Mouse (Mus musculus) CH12.LX (cell line): ENCODE data around the gene Nfat5. TPM values are rescaled to one million over a fixed set of nuclear protein-coding genes. Genes with fewer than 3 reads are reported as not detected.

Experiments used
- DNase-seq: peaks from one replicate; pipeline ENCODE4 v3.0.0-alpha.2; 2013; ENCODE audit errors: extremely low read depth
- H3K27ac ChIP-seq: 2 replicates; pipeline ENCODE4 v1.5.1; 2012; ENCODE audit warnings: low read depth, mild to moderate bottlenecking, control low read depth, moderate library complexity; ENCODE audit not compliant: insufficient read depth
- H3K27me3 ChIP-seq: replicated peaks from 2 replicates; pipeline ENCODE3; 2012; ENCODE audit warnings: inconsistent platforms
- H3K36me3 ChIP-seq, 2 experiments: replicated peaks in 1 of 2; 2 replicates each; pipeline versions ENCODE3 to v1.6.1; 2012; ENCODE audit warnings: inconsistent platforms in 1 of 2, low read length in 1 of 2, mild to moderate bottlenecking in 1 of 2, mixed read lengths in 1 of 2, moderate library complexity in 1 of 2; ENCODE audit not compliant: control insufficient read depth in 1 of 2, insufficient read depth in 1 of 2
- H3K4me1 ChIP-seq, 2 experiments: 2 replicates each; pipeline ENCODE4 v1.6.1; 2012; ENCODE audit warnings: inconsistent platforms in 1 of 2, moderate library complexity in 1 of 2; ENCODE audit not compliant: insufficient read depth in 2 of 2, control insufficient read depth in 1 of 2
- H3K4me2 ChIP-seq: 2 replicates; pipeline ENCODE4 v1.6.1; 2012; ENCODE audit warnings: low read depth, mild to moderate bottlenecking, control low read depth; ENCODE audit not compliant: poor library complexity, insufficient read depth, severe bottlenecking
- H3K4me3 ChIP-seq, 3 experiments: fragments of 150-350 bp in 1 of 3; sonication (generic) in 1 of 3; replicated peaks in 1 of 3; 2 replicates each; pipeline versions ENCODE3 to v1.5.1; 2011 to 2012; ENCODE audit warnings: low read depth in 2 of 3, low read length in 2 of 3, mild to moderate bottlenecking in 2 of 3, moderate library complexity in 2 of 3, control low read depth in 1 of 3, improper control_type of control experiment in 1 of 3, inconsistent platforms in 1 of 3, mixed read lengths in 1 of 3; ENCODE audit not compliant: poor library complexity in 1 of 3
- H3K79me2 ChIP-seq: replicated peaks from 2 replicates; pipeline ENCODE4 v1.6.1; 2012; ENCODE audit warnings: mild to moderate bottlenecking, moderate library complexity; ENCODE audit not compliant: control insufficient read depth, poor library complexity, insufficient read depth, severe bottlenecking; ENCODE audit errors: extremely low read depth
- H3K9ac ChIP-seq: 2 replicates; pipeline ENCODE4 v1.6.1; 2012; ENCODE audit warnings: low read depth, mild to moderate bottlenecking, control low read depth, moderate library complexity; ENCODE audit not compliant: insufficient read depth
- H3K9me3 ChIP-seq: replicated peaks from 2 replicates; pipeline ENCODE3; 2012; ENCODE audit warnings: low read length, inconsistent platforms, mixed read lengths
- CTCF ChIP-seq, 2 experiments: IDR thresholded peaks in 1 of 2; conservative IDR thresholded peaks in 1 of 2; 2 replicates each; pipeline ENCODE4 v1.5.1; 2011 to 2012; ENCODE audit warnings: low read depth in 2 of 2, low read length in 2 of 2, improper control_type of control experiment in 1 of 2, inconsistent platforms in 1 of 2, mild to moderate bottlenecking in 1 of 2, moderate library complexity in 1 of 2
- E2F4 ChIP-seq: IDR thresholded peaks from 2 replicates; pipeline ENCODE4 v1.6.1; 2011; ENCODE audit warnings: low read depth, low read length, improper control_type of control experiment; ENCODE audit not compliant: insufficient replicate concordance
- ELF1 ChIP-seq: IDR thresholded peaks from 2 replicates; pipeline ENCODE4 v1.6.1; 2014; ENCODE audit warnings: low read depth, mild to moderate bottlenecking, inconsistent platforms, low read length, improper control_type of control experiment
- HCFC1 ChIP-seq: IDR thresholded peaks from 2 replicates; pipeline ENCODE4 v1.6.1; 2012; ENCODE audit warnings: low read depth, mild to moderate bottlenecking, inconsistent platforms, low read length, improper control_type of control experiment
- IRF4 ChIP-seq: IDR thresholded peaks from 2 replicates; pipeline ENCODE4 v1.6.1; 2014; ENCODE audit warnings: low read depth, mild to moderate bottlenecking, inconsistent platforms, low read length, improper control_type of control experiment
- JUND ChIP-seq: conservative IDR thresholded peaks from 2 replicates; pipeline ENCODE4 v1.6.1; 2011; ENCODE audit warnings: low read depth, low read length, improper control_type of control experiment
- KAT2A ChIP-seq: IDR thresholded peaks from 2 replicates; pipeline ENCODE4 v1.6.1; 2012; ENCODE audit warnings: low read length, improper control_type of control experiment, inconsistent platforms; ENCODE audit not compliant: insufficient replicate concordance
- MAX ChIP-seq: IDR thresholded peaks from 2 replicates; pipeline ENCODE4 v1.6.1; 2011; ENCODE audit warnings: low read length, improper control_type of control experiment
- MAZ ChIP-seq: IDR thresholded peaks from 2 replicates; pipeline ENCODE4 v1.6.1; 2012; ENCODE audit warnings: low read depth, mild to moderate bottlenecking, inconsistent platforms, low read length, improper control_type of control experiment, moderate library complexity
- MXI1 ChIP-seq: IDR thresholded peaks from 2 replicates; pipeline ENCODE4 v1.6.1; 2011; ENCODE audit warnings: mild to moderate bottlenecking, low read depth, low read length, improper control_type of control experiment
- MYC ChIP-seq: IDR thresholded peaks from 2 replicates; pipeline ENCODE4 v1.6.1; 2011; ENCODE audit warnings: low read depth, mild to moderate bottlenecking, improper control_type of control experiment, low read length
- NELFE ChIP-seq: IDR thresholded peaks from 2 replicates; pipeline ENCODE4 v1.6.1; 2011; ENCODE audit warnings: low read depth, low read length, improper control_type of control experiment
- NRF1 ChIP-seq: IDR thresholded peaks from 2 replicates; pipeline ENCODE4 v1.6.1; 2014; ENCODE audit warnings: low read depth, mild to moderate bottlenecking, inconsistent platforms, low read length, improper control_type of control experiment, moderate library complexity
- RAD21 ChIP-seq: IDR thresholded peaks from 2 replicates; pipeline ENCODE4 v1.6.1; 2011; ENCODE audit warnings: low read depth, mild to moderate bottlenecking, low read length, improper control_type of control experiment, moderate library complexity
- SIN3A ChIP-seq: IDR thresholded peaks from 2 replicates; pipeline ENCODE4 v1.6.1; 2012; ENCODE audit warnings: low read length, improper control_type of control experiment, inconsistent platforms
- SMC3 ChIP-seq: IDR thresholded peaks from 2 replicates; pipeline ENCODE4 v1.6.1; 2011; ENCODE audit warnings: low read depth, low read length, improper control_type of control experiment
- TBP ChIP-seq: conservative IDR thresholded peaks from 2 replicates; pipeline ENCODE4 v1.6.1; 2011; ENCODE audit warnings: low read depth, low read length, improper control_type of control experiment
- TCF12 ChIP-seq: IDR thresholded peaks from 2 replicates; pipeline ENCODE4 v1.6.1; 2014; ENCODE audit warnings: low read depth, mild to moderate bottlenecking, inconsistent platforms, low read length, improper control_type of control experiment
- dilution Hi-C: fragments of 300-500 bp; cut with MboI; formaldehyde crosslinking; loops from 2 replicates; pipeline ENCODE4 v1.14.3; 2020; ENCODE audit warnings: low sequenced_read_pairs; ENCODE audit not compliant: extremely low pct_unique_long_range_greater_than_20kb, extremely low pct_ligation_motif_present
- in situ Hi-C: fragments of 300-500 bp; cut with MboI; formaldehyde crosslinking; loops from 3 replicates; pipeline ENCODE4 v1.14.3; 2019; ENCODE audit warnings: low sequenced_read_pairs, low pct_ligation_motif_present, low pct_unique_long_range_greater_than_20kb, mixed read lengths
- polyA plus RNA-seq: library from polyadenylated mRNA; unstranded; fragments of >175 nt; gene quantifications from 2 replicates; pipeline ENCODE4 v1.2.1, GENCODE M21; 2012; ENCODE audit warnings: low read depth; ENCODE audit not compliant: insufficient read length
- total RNA-seq, 2 experiments: library from RNA; depleted of rRNA; stranded (reverse); fragments of 300-350 nt in 1 of 2; fragments of >200 nt in 1 of 2; gene quantifications; 2 replicates each; pipeline ENCODE4 v1.2.3; 2012 to 2014

Nfat5 gene
- total and polyA plus RNA-seq, 3 experiments: 13.2 to 36.2 (median 18.6) TPM

DNA sequence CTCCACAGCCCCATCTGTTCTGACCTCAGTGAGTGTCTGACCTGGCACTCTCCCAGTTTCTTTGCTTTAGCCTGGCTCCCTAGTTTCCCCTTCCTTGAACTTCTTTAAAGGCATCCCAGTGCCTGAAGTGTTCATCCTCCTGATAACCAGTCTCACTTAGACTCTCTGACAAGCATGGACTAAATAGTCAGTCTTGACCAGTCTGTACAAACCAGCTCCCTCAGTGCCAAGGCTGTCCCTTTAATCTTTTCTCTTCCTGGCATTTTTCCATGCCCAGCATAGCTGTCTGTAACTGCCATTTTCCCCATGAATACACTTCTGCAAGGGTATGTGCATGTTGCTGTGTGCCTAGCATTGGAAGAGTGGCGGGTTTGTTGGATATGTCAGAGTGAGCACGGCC is 91.8 kb downstream of the Nfat5 start:
- H3K4me1 ChIP-seq: peaks cover 3 to 4% of the 10 kb centered on the region in 2 experiments; a peak in 1 of 4 replicates
- H3K79me2 ChIP-seq: no peaks in the 10 kb centered on the region
- no peak overlapping the region for H3K27ac ChIP-seq
- H3K36me3 ChIP-seq: peaks cover 2 to 10% of the 10 kb centered on the region in 2 experiments
- in situ Hi-C loops (loop anchor here (5.0 kb wide), 1 partner anchor 192 kb away; no protein-coding TSS in a partner anchor), dilution Hi-C loops (no loop called here)
- H3K9me3 ChIP-seq: no peaks in the 10 kb centered on the region
- H3K27me3 ChIP-seq: no peaks in the 10 kb centered on the region
- no peak overlapping the region for H3K9ac ChIP-seq
- H3K4me3 ChIP-seq: no peak overlapping the region
- no peak overlapping the region for H3K4me2 ChIP-seq
- TF ChIP-seq JUND: no peak
- TF ChIP-seq TCF12: no peak
- no peak for TF ChIP-seq SMC3
- TF ChIP-seq NRF1: no peak
- TF ChIP-seq HCFC1: no peak
- no peak for TF ChIP-seq MAZ
- TF ChIP-seq MAX: no peak
- no peak for TF ChIP-seq IRF4
- TF ChIP-seq MXI1: no peak
- TF ChIP-seq MYC: no peak
- no peak for TF ChIP-seq CTCF (conservative IDR thresholded peaks at IDR 0.05 in 1 of 2, IDR thresholded peaks at IDR 0.05 in 1 of 2; ENCODE audit: low read depth in 2 of 2, low read length in 2 of 2)
- no peak for TF ChIP-seq ELF1
- no peak for TF ChIP-seq SIN3A
- TF ChIP-seq, all 38 proteins: peak for 0
- DNase-seq: no peak

DNA sequence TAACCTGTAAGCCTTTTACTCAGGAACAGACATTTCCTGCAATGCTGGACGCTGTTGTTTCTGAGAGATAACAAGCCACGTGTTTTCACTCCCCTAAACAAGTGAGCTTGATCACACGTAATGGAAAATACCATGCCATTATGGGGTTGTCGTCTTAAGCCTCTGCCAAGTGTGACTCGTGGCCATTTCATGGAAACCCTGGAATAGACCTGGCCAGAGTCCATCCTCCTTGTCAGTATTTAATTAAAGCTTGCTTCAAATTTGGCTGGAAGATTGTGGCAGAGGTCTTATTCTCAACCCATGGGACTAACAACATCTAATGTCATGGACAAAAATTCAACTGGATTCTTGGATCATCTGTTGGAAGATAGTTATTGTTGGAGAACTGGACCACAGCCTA is 92.9 kb downstream of the Nfat5 start:
- in situ Hi-C loops (loop anchor here (5.0 kb wide), 1 partner anchor 191 kb away; no protein-coding TSS in a partner anchor), dilution Hi-C loops (no loop called here)

GRCm38 (mm10) chr8:107386642-107387041 is 93.4 kb downstream of the Nfat5 start:
- H3K4me3 ChIP-seq: no peak overlapping the region
- H3K36me3 ChIP-seq: peaks cover 0 to 7% of the 10 kb centered on the region in 2 experiments
- H3K9ac ChIP-seq: no peak overlapping the region
- peaks cover 3 to 4% of the 10 kb centered on the region in 2 experiments; a peak in 1 of 4 replicates for H3K4me1 ChIP-seq
- H3K79me2 ChIP-seq: no peaks in the 10 kb centered on the region
- no peaks in the 10 kb centered on the region for H3K27me3 ChIP-seq
- in situ Hi-C loops: loop anchor here (5.0 kb wide), 1 partner anchor 191 kb away; no protein-coding TSS in a partner anchor
- TF ChIP-seq TBP: no peak
- TF ChIP-seq KAT2A: no peak
- TF ChIP-seq CTCF (conservative IDR thresholded peaks at IDR 0.05 in 1 of 2, IDR thresholded peaks at IDR 0.05 in 1 of 2; ENCODE audit: low read depth in 2 of 2, low read length in 2 of 2): peak; percentile 66 to 84
- 0 out of 2 replicates have a peak, but pooled peaks have one; percentile 10 for TF ChIP-seq JUND
- TF ChIP-seq RAD21: peak; percentile 74
- peak; percentile 72 for TF ChIP-seq SMC3
- no peaks in the 10 kb centered on the region for H3K9me3 ChIP-seq
- no peak overlapping the region for H3K27ac ChIP-seq
- no peak overlapping the region for H3K4me2 ChIP-seq
- dilution Hi-C loops: no loop called here
- DNase-seq: peak; percentile 71

More for the DNA sequence above, 92.9 kb downstream of the Nfat5 start:
- Histone ChIP-seq H3K4me1 (peaks cover 3 to 4% of the 10 kb centered on the region in 2 experiments; a peak in 1 of 4 replicates), H3K27me3 (no peaks in the 10 kb centered on the region), H3K36me3 (peaks cover 0 to 7% of the 10 kb centered on the region in 2 experiments), H3K4me3 (no peak overlapping the region), H3K27ac (no peak overlapping the region), H3K79me2 (no peaks in the 10 kb centered on the region), H3K9ac (no peak overlapping the region), H3K9me3 (no peaks in the 10 kb centered on the region), H3K4me2 (no peak overlapping the region)
- DNase-seq: no peak
- no peak for TF ChIP-seq CTCF (conservative IDR thresholded peaks at IDR 0.05 in 1 of 2, IDR thresholded peaks at IDR 0.05 in 1 of 2; ENCODE audit: low read depth in 2 of 2, low read length in 2 of 2)
- TF ChIP-seq NELFE: no peak
- no peak for TF ChIP-seq NRF1
- no peak for TF ChIP-seq E2F4
- no peak for TF ChIP-seq MYC
